Mouse (Mus musculus): ENCODE data around the gene Olfr935.

Olfr935 gene

DNA sequence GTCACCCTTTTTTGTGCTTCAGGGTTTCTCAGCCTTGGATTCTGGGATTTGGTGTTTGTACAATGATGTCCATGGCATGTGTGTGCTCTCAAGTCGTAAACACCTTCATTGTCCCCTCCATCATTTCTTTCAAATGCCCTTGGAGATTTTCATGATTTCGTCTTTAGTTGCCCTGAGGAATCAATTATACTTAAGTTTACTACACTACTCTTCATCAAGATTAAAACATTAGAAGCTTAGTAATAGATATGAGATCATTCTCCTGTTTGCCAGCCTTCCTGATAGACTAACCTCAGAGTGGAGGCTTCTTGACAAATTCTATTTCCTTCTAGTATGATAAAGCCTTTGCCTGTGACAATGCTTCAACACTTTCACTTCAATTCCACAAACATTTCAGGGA is at the start of gene Olfr935:
TSS of gene Olfr935 (minus strand) at position 101 of the 400 bp plus-strand sequence.
- 71% methylated on average over 2 of the region's 2 CpGs for WGBS

GRCm38 (mm10) chr9:39023277-39023676 is 23.8 kb upstream of the Olfr935 start, which contains the start of gene Olfr146:
Gene Olfr146, minus strand, starts transcription at chr9:39023377.
- 83% methylated on average over 1 of the region's 1 CpGs for WGBS

GRCm38 (mm10) chr9:38988215-38988614 is 11.3 kb downstream of the Olfr935 start, which contains the start of gene Olfr934:
Gene Olfr934, minus strand, starts transcription at chr9:38988315.
- WGBS: 85% methylated on average over 2 of the region's 2 CpGs

DNA sequence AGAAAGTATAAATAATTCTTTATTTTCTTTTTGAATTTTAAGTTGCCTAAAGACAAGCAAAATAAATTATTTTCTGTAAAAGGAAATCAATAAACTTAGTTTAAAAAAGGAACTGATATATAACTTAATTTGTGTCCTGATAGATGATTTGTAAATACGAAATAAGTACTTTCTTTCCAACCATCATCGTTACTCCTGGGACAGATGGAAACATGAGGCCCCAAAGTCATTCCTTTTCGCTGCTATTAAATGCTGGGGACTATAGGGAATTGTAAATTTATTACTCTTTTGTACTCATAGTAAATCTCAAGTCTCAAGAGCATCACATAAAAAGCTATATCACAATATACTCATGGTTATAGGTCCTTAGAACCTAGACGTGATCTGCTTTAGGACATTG is 27.5 kb downstream of the Olfr935 start, which contains the start of gene Olfr933:
TSS of gene Olfr933 (plus strand) at position 301 of the 400 bp plus-strand sequence.
- WGBS: 81% methylated on average over 4 of the region's 4 CpGs

DNA sequence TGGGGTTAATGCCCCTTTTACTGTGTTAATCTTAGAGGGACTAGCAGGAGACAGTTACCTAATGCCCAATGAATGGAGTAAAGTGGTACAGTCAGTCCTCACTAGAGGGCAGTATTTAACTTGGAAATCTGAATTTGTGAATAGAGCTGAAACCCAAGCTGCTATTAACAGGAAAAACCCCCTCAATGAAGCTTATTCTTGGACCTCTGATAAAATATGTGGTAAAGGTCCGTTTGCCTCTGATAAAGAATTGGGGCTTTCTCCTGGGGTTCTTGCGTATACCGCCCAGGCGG is 45.4 kb downstream of the Olfr935 start:
- WGBS: 82% methylated on average over 4 of the region's 4 CpGs

DNA sequence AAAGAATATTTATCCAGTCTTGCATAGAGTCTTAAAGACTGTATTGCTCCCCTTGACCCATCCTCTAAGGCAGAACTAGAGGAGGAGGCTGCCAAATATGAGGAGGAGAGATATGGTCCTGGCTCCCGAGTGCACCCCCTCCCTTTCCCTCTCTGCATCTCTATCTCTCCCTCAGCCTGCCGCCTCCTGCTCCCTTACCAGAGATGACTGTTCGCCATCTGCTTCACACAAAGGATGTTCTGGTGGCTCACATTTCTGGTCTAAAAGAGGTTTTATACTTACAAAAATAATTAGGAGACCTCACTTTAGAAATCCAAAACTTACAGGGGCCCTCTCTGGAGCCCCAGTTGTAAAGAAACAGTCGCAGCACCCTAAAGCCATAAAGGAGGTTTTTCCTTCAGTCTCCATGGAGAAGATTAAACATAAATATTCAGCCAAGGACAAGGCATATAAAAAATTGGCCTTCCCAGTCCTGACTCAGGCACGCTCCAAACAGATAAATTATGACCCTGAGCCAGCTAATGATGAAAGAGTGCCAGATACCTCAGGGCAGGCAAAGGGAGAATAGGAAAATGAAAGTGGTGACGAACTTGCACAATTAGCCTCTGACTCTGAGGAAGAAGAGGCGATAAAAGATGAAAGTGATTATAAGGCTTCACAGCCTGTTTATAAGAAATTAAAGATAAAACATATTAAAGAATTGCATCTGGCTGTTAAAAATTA is 45.9 kb downstream of the Olfr935 start:
- 53% methylated on average over 7 of the region's 7 CpGs for WGBS
